Mouse (Mus musculus): Measurements from ENCODE around the gene 1700030K09Rik. TPM values are rescaled to one million over a fixed set of nuclear protein-coding genes. Genes with fewer than 3 reads are reported as not detected.

The 1700030K09Rik gene
- polyA plus RNA-seq, 1 experiment = 6.8 TPM

GRCm38 (mm10) chr8:72418073-72418472, 25.6 kb upstream of the 1700030K09Rik start:
- Histone ChIP-seq H3K4me1 (ENCODE audit: control insufficient read depth, insufficient read depth, low read length) (peaks cover 33% of the 10 kb centered on the region), H3K36me3 (ENCODE audit: control insufficient read depth, insufficient read depth, low read length) (no peaks in the 10 kb centered on the region), H3K27me3 (replicated peaks; ENCODE audit: control insufficient read depth, insufficient read depth, low read length) (no peaks in the 10 kb centered on the region), H3K4me3 (ENCODE audit: insufficient read depth, low read depth, low read length) (no peak overlapping the region), H3K27ac (ENCODE audit: insufficient read depth, low read depth, low read length) (no peak overlapping the region)
- DNase-seq = no peak
- no peak for TF ChIP-seq POLR2A (IDR thresholded peaks at IDR 0.05; ENCODE audit: low read depth, low read length)
- no peak for TF ChIP-seq CTCF (conservative IDR thresholded peaks at IDR 0.05; ENCODE audit: insufficient read depth, insufficient read length, low read depth, low read length)
- 95% methylated on average over 4 of the region's 4 CpGs for WGBS

GRCm38 (mm10) chr8:72420571-72421361, 22.9 kb upstream of the 1700030K09Rik start:
- H3K36me3 ChIP-seq (ENCODE audit: control insufficient read depth, insufficient read depth, low read length) = no peaks in the 10 kb centered on the region
- H3K27ac ChIP-seq (ENCODE audit: insufficient read depth, low read depth, low read length) = peak overlapping the region; percentile 36; the same call in 1 of the 2 replicates
- peak overlapping the region; percentile 62 for H3K4me3 ChIP-seq (ENCODE audit: insufficient read depth, low read depth, low read length)
- peak; percentile 24 for DNase-seq
- peaks cover 33% of the 10 kb centered on the region for H3K4me1 ChIP-seq (ENCODE audit: control insufficient read depth, insufficient read depth, low read length)
- TF ChIP-seq CTCF (conservative IDR thresholded peaks at IDR 0.05; ENCODE audit: insufficient read depth, insufficient read length, low read depth, low read length) = no peak
- TF ChIP-seq POLR2A (IDR thresholded peaks at IDR 0.05; ENCODE audit: low read depth, low read length) = no peak
- no peaks in the 10 kb centered on the region for H3K27me3 ChIP-seq (replicated peaks; ENCODE audit: control insufficient read depth, insufficient read depth, low read length)
- WGBS = under 1% methylated on average over 71 of the region's 73 CpGs

- under 1% methylated on average over 48 of the region's 48 CpGs for WGBS
- peak within 1 kb of the TSS; percentile 62 for H3K4me3 ChIP-seq (ENCODE audit: insufficient read depth, low read depth, low read length)
- H3K27me3 ChIP-seq (replicated peaks; ENCODE audit: control insufficient read depth, insufficient read depth, low read length) = no peaks in the 10 kb centered on the region
- no peaks in the 10 kb centered on the region for H3K36me3 ChIP-seq (ENCODE audit: control insufficient read depth, insufficient read depth, low read length)
- peaks cover 24% of the 10 kb centered on the region for H3K4me1 ChIP-seq (ENCODE audit: control insufficient read depth, insufficient read depth, low read length)
- peak; percentile 100 for DNase-seq
- H3K27ac ChIP-seq (ENCODE audit: insufficient read depth, low read depth, low read length) = peak within 1 kb of the TSS; percentile 36
- no peak for TF ChIP-seq CTCF (conservative IDR thresholded peaks at IDR 0.05; ENCODE audit: insufficient read depth, insufficient read length, low read depth, low read length)
- peak; percentile 44 for TF ChIP-seq POLR2A (IDR thresholded peaks at IDR 0.05; ENCODE audit: low read depth, low read length)
These were observed 22.0 kb upstream of the 1700030K09Rik start, which contains the start of gene Eps15l1 for GRCm38 (mm10) chr8:72421362-72422335. Gene Eps15l1 (minus strand): TSS chr8:72421460.

- TF ChIP-seq CTCF (conservative IDR thresholded peaks at IDR 0.05; ENCODE audit: insufficient read depth, insufficient read length, low read depth, low read length) (peak; percentile 50), POLR2A (IDR thresholded peaks at IDR 0.05; ENCODE audit: low read depth, low read length) (no peak)
These were observed 20.8 kb upstream of the 1700030K09Rik start for GRCm38 (mm10) chr8:72422926-72423325.

GRCm38 (mm10) chr8:72429676-72430075, 14.0 kb upstream of the 1700030K09Rik start:
- peak; percentile 35 for DNase-seq
- Histone ChIP-seq H3K4me3 (ENCODE audit: insufficient read depth, low read depth, low read length) (no peak overlapping the region), H3K27me3 (replicated peaks; ENCODE audit: control insufficient read depth, insufficient read depth, low read length) (no peaks in the 10 kb centered on the region), H3K36me3 (ENCODE audit: control insufficient read depth, insufficient read depth, low read length) (no peaks in the 10 kb centered on the region), H3K4me1 (ENCODE audit: control insufficient read depth, insufficient read depth, low read length) (no peaks in the 10 kb centered on the region), H3K27ac (ENCODE audit: insufficient read depth, low read depth, low read length) (no peak overlapping the region)
- no peak for TF ChIP-seq POLR2A (IDR thresholded peaks at IDR 0.05; ENCODE audit: low read depth, low read length)
- TF ChIP-seq CTCF (conservative IDR thresholded peaks at IDR 0.05; ENCODE audit: insufficient read depth, insufficient read length, low read depth, low read length) = peak; percentile 65
- WGBS = 56% methylated on average over 13 of the region's 13 CpGs

More at GRCm38 (mm10) chr8:72422926-72423325, 20.8 kb upstream of the 1700030K09Rik start:
- WGBS = 40% methylated on average over 1 of the region's 1 CpGs
- no peak overlapping the region for H3K4me3 ChIP-seq (ENCODE audit: insufficient read depth, low read depth, low read length)
- H3K27ac ChIP-seq (ENCODE audit: insufficient read depth, low read depth, low read length) = no peak overlapping the region
- no peaks in the 10 kb centered on the region for H3K27me3 ChIP-seq (replicated peaks; ENCODE audit: control insufficient read depth, insufficient read depth, low read length)
- H3K4me1 ChIP-seq (ENCODE audit: control insufficient read depth, insufficient read depth, low read length) = peaks cover 11% of the 10 kb centered on the region; the same call in 1 of the 2 replicates
- peak; percentile 36 for DNase-seq
- H3K36me3 ChIP-seq (ENCODE audit: control insufficient read depth, insufficient read depth, low read length) = no peaks in the 10 kb centered on the region

- TF ChIP-seq CTCF (conservative IDR thresholded peaks at IDR 0.05; ENCODE audit: insufficient read depth, insufficient read length, low read depth, low read length) (no peak), POLR2A (IDR thresholded peaks at IDR 0.05; ENCODE audit: low read depth, low read length) (no peak)
- DNase-seq = peak; percentile 70
- H3K4me3 ChIP-seq (ENCODE audit: insufficient read depth, low read depth, low read length) = no peak overlapping the region
- no peaks in the 10 kb centered on the region for H3K27me3 ChIP-seq (replicated peaks; ENCODE audit: control insufficient read depth, insufficient read depth, low read length)
- H3K36me3 ChIP-seq (ENCODE audit: control insufficient read depth, insufficient read depth, low read length) = no peaks in the 10 kb centered on the region
- H3K4me1 ChIP-seq (ENCODE audit: control insufficient read depth, insufficient read depth, low read length) = peaks cover 4% of the 10 kb centered on the region
- WGBS = 5% methylated on average over 2 of the region's 2 CpGs
- no peak overlapping the region for H3K27ac ChIP-seq (ENCODE audit: insufficient read depth, low read depth, low read length)
These were observed 8.7 kb upstream of the 1700030K09Rik start for GRCm38 (mm10) chr8:72434952-72435351.
